Mouse (Mus musculus): ENCODE measurements around the gene Phrf1. TPM values are rescaled to one million over a fixed set of nuclear protein-coding genes. Genes with fewer than 3 reads are reported as not detected.

Gene Phrf1
- total and polyA plus RNA-seq, 2 experiments from 2014 or later = 35.8 to 53.8 TPM

- 74% methylated on average over 1 of the region's 1 CpGs for WGBS
- no peak overlapping the region for H3K27ac ChIP-seq (ENCODE audit: low read depth, low read length)
- no peak for TF ChIP-seq CTCF (IDR thresholded peaks at IDR 0.05; ENCODE audit: low read depth)
- H3K9ac ChIP-seq = no peak overlapping the region
- peaks cover 80% of the 10 kb centered on the region for H3K36me3 ChIP-seq (ENCODE audit: insufficient read depth)
- ATAC-seq (no peak), DNase-seq (no peak)
- no peak overlapping the region for H3K4me3 ChIP-seq (ENCODE audit: low read depth, low read length)
- H3K4me2 ChIP-seq (ENCODE audit: low read depth) = no peak overlapping the region
- no peaks in the 10 kb centered on the region for H3K27me3 ChIP-seq (ENCODE audit: insufficient read depth, low read length)
- H3K9me3 ChIP-seq (ENCODE audit: low read length) = no peaks in the 10 kb centered on the region
- no peaks in the 10 kb centered on the region for H3K4me1 ChIP-seq (ENCODE audit: insufficient read depth)
Observed at GRCm38 (mm10) chr7:141302702-141303268, 74.2 kb downstream of the Phrf1 start.

- no peak for TF ChIP-seq CTCF (IDR thresholded peaks at IDR 0.05; ENCODE audit: low read depth)
- DNase-seq = no peak
- Histone ChIP-seq H3K4me2 (ENCODE audit: low read depth) (no peak overlapping the region), H3K4me3 (ENCODE audit: low read depth, low read length) (no peak overlapping the region), H3K27ac (ENCODE audit: low read depth, low read length) (no peak overlapping the region), H3K9me3 (ENCODE audit: low read length) (no peaks in the 10 kb centered on the region), H3K36me3 (ENCODE audit: insufficient read depth) (peaks cover 90% of the 10 kb centered on the region), H3K4me1 (ENCODE audit: insufficient read depth) (no peaks in the 10 kb centered on the region), H3K27me3 (ENCODE audit: insufficient read depth, low read length) (no peaks in the 10 kb centered on the region), H3K9ac (no peak overlapping the region)
- no peak for ATAC-seq
- WGBS = 88% methylated on average over 4 of the region's 4 CpGs
Observed at GRCm38 (mm10) chr7:141304537-141304936, 76.0 kb downstream of the Phrf1 start.

MicroRNAs within 50 kb of the gene (microRNA counts, 519-probe panel; counts per million panel counts)
- microRNA mmu-miR-210 = 3,206 counts per million, percentile 28 among the panel's probes with 10 or more counts

Small RNAs within 50 kb of the gene (microRNA-seq; reads per million reads assigned to microRNA genes)
- 334 to 361 reads per million in 2 experiments for gene Mir210

Other genes starting within 250 kb of the Phrf1 start
Only the 30 nearest of the 31 such genes appear.
- 12.2 and 35.9 TPM in 2 replicates for gene Ifitm3, start 218.0 kb upstream of the Phrf1 start, total RNA-seq (2014; rRNA removed)
- 78.8 and 81.3 TPM in 2 replicates for gene Ifitm3, start 218.0 kb upstream of the Phrf1 start, polyA plus RNA-seq (2015; fragmentation: Nextera tagmentation; extraction: Ambion mirVana)
- 2.0 TPM in 1 of 2 replicates, not detected in the other for gene Ifitm6, start 210.9 kb upstream of the Phrf1 start, total RNA-seq (2014; rRNA removed)
- gene Ifitm6, start 210.9 kb upstream of the Phrf1 start, polyA plus RNA-seq (2015; fragmentation: Nextera tagmentation; extraction: Ambion mirVana) = 0.34 and 0.38 TPM in 2 replicates
- gene Gm17387, start 199.7 kb upstream of the Phrf1 start, total RNA-seq (2014; rRNA removed) = not detected in 2 replicates
- gene Gm17387, start 199.7 kb upstream of the Phrf1 start, polyA plus RNA-seq (2015; fragmentation: Nextera tagmentation; extraction: Ambion mirVana) = not detected in 2 replicates
- 126 and 163 TPM in 2 replicates for gene B4galnt4, start 167.7 kb upstream of the Phrf1 start, total RNA-seq (2014; rRNA removed)
- 42.3 and 47.4 TPM in 2 replicates for gene B4galnt4, start 167.7 kb upstream of the Phrf1 start, polyA plus RNA-seq (2015; fragmentation: Nextera tagmentation; extraction: Ambion mirVana)
- gene Pkp3, start 150.6 kb upstream of the Phrf1 start, total RNA-seq (2014; rRNA removed) = not detected in 2 replicates
- gene Pkp3, start 150.6 kb upstream of the Phrf1 start, polyA plus RNA-seq (2015; fragmentation: Nextera tagmentation; extraction: Ambion mirVana) = 0.08 TPM in 1 of 2 replicates, not detected in the other
- 2.9 TPM in 2 replicates for gene Sigirr, start 128.2 kb upstream of the Phrf1 start, total RNA-seq (2014; rRNA removed)
- gene Sigirr, start 128.2 kb upstream of the Phrf1 start, polyA plus RNA-seq (2015; fragmentation: Nextera tagmentation; extraction: Ambion mirVana) = 2.4 and 2.7 TPM in 2 replicates
- 0.08 and 0.43 TPM in 2 replicates for gene Ano9, start 111.0 kb upstream of the Phrf1 start, total RNA-seq (2014; rRNA removed)
- 0.05 and 0.20 TPM in 2 replicates for gene Ano9, start 111.0 kb upstream of the Phrf1 start, polyA plus RNA-seq (2015; fragmentation: Nextera tagmentation; extraction: Ambion mirVana)
- 24.5 and 24.9 TPM in 2 replicates for gene Ptdss2, start 106.4 kb upstream of the Phrf1 start, total RNA-seq (2014; rRNA removed)
- gene Ptdss2, start 106.4 kb upstream of the Phrf1 start, polyA plus RNA-seq (2015; fragmentation: Nextera tagmentation; extraction: Ambion mirVana) = 70.5 and 78.3 TPM in 2 replicates
- 41.6 and 41.9 TPM in 2 replicates for gene Rnh1, start 55.9 kb upstream of the Phrf1 start, total RNA-seq (2014; rRNA removed)
- gene Rnh1, start 55.9 kb upstream of the Phrf1 start, polyA plus RNA-seq (2015; fragmentation: Nextera tagmentation; extraction: Ambion mirVana) = 43.1 and 45.4 TPM in 2 replicates
- 103 and 149 TPM in 2 replicates for gene Hras, start 34.8 kb upstream of the Phrf1 start, total RNA-seq (2014; rRNA removed)
- gene Hras, start 34.8 kb upstream of the Phrf1 start, polyA plus RNA-seq (2015; fragmentation: Nextera tagmentation; extraction: Ambion mirVana) = 198 and 199 TPM in 2 replicates
- 11.1 and 11.7 TPM in 2 replicates for gene Lrrc56, start 34.6 kb upstream of the Phrf1 start, total RNA-seq (2014; rRNA removed)
- 10.2 and 10.7 TPM in 2 replicates for gene Lrrc56, start 34.6 kb upstream of the Phrf1 start, polyA plus RNA-seq (2015; fragmentation: Nextera tagmentation; extraction: Ambion mirVana)
- gene Lmntd2, start 14.7 kb upstream of the Phrf1 start, total RNA-seq (2014; rRNA removed) = 0.62 TPM in 1 of 2 replicates, not detected in the other
- gene Lmntd2, start 14.7 kb upstream of the Phrf1 start, polyA plus RNA-seq (2015; fragmentation: Nextera tagmentation; extraction: Ambion mirVana) = 0.15 and 0.33 TPM in 2 replicates
- gene Rassf7, start 12.9 kb upstream of the Phrf1 start, total RNA-seq (2014; rRNA removed) = 13.3 and 15.8 TPM in 2 replicates
- 15.6 and 19.1 TPM in 2 replicates for gene Rassf7, start 12.9 kb upstream of the Phrf1 start, polyA plus RNA-seq (2015; fragmentation: Nextera tagmentation; extraction: Ambion mirVana)
- gene Irf7, start 37.7 kb downstream of the Phrf1 start, total RNA-seq (2014; rRNA removed) = 1.3 and 3.8 TPM in 2 replicates
- 3.4 and 3.7 TPM in 2 replicates for gene Irf7, start 37.7 kb downstream of the Phrf1 start, polyA plus RNA-seq (2015; fragmentation: Nextera tagmentation; extraction: Ambion mirVana)
- gene Cdhr5, start 48.0 kb downstream of the Phrf1 start, total RNA-seq (2014; rRNA removed) = not detected in 2 replicates
- gene Cdhr5, start 48.0 kb downstream of the Phrf1 start, polyA plus RNA-seq (2015; fragmentation: Nextera tagmentation; extraction: Ambion mirVana) = not detected in 2 replicates
- not detected in 2 replicates for gene Sct, start 50.3 kb downstream of the Phrf1 start, total RNA-seq (2014; rRNA removed)
- 2.9 and 3.9 TPM in 2 replicates for gene Sct, start 50.3 kb downstream of the Phrf1 start, polyA plus RNA-seq (2015; fragmentation: Nextera tagmentation; extraction: Ambion mirVana)
- gene Drd4, start 63.2 kb downstream of the Phrf1 start, total RNA-seq (2014; rRNA removed) = 0.31 and 0.38 TPM in 2 replicates
- gene Drd4, start 63.2 kb downstream of the Phrf1 start, polyA plus RNA-seq (2015; fragmentation: Nextera tagmentation; extraction: Ambion mirVana) = 0.90 and 0.98 TPM in 2 replicates
- 238 and 239 TPM in 2 replicates for gene Deaf1, start 98.9 kb downstream of the Phrf1 start, total RNA-seq (2014; rRNA removed)
- gene Deaf1, start 98.9 kb downstream of the Phrf1 start, polyA plus RNA-seq (2015; fragmentation: Nextera tagmentation; extraction: Ambion mirVana) = 282 and 289 TPM in 2 replicates
- gene Tmem80, start 99.0 kb downstream of the Phrf1 start, total RNA-seq (2014; rRNA removed) = 25.2 and 33.2 TPM in 2 replicates
- gene Tmem80, start 99.0 kb downstream of the Phrf1 start, polyA plus RNA-seq (2015; fragmentation: Nextera tagmentation; extraction: Ambion mirVana) = 32.9 and 34.7 TPM in 2 replicates
- gene Eps8l2, start 110.1 kb downstream of the Phrf1 start, total RNA-seq (2014; rRNA removed) = 1.0 and 1.1 TPM in 2 replicates
- gene Eps8l2, start 110.1 kb downstream of the Phrf1 start, polyA plus RNA-seq (2015; fragmentation: Nextera tagmentation; extraction: Ambion mirVana) = 0.74 and 0.82 TPM in 2 replicates
- 224 and 297 TPM in 2 replicates for gene Taldo1, start 163.4 kb downstream of the Phrf1 start, total RNA-seq (2014; rRNA removed)
- gene Taldo1, start 163.4 kb downstream of the Phrf1 start, polyA plus RNA-seq (2015; fragmentation: Nextera tagmentation; extraction: Ambion mirVana) = 304 and 352 TPM in 2 replicates
- gene Gatd1, start 185.4 kb downstream of the Phrf1 start, total RNA-seq (2014; rRNA removed) = 58.9 and 65.0 TPM in 2 replicates
- 50.5 and 56.0 TPM in 2 replicates for gene Gatd1, start 185.4 kb downstream of the Phrf1 start, polyA plus RNA-seq (2015; fragmentation: Nextera tagmentation; extraction: Ambion mirVana)
- gene Cend1, start 200.7 kb downstream of the Phrf1 start, total RNA-seq (2014; rRNA removed) = 83.3 and 94.7 TPM in 2 replicates
- 111 and 125 TPM in 2 replicates for gene Cend1, start 200.7 kb downstream of the Phrf1 start, polyA plus RNA-seq (2015; fragmentation: Nextera tagmentation; extraction: Ambion mirVana)
- gene Slc25a22, start 209.1 kb downstream of the Phrf1 start, total RNA-seq (2014; rRNA removed) = 115 and 141 TPM in 2 replicates
- 106 and 132 TPM in 2 replicates for gene Slc25a22, start 209.1 kb downstream of the Phrf1 start, polyA plus RNA-seq (2015; fragmentation: Nextera tagmentation; extraction: Ambion mirVana)
- 2.0 and 2.2 TPM in 2 replicates for gene Pidd1, start 215.2 kb downstream of the Phrf1 start, total RNA-seq (2014; rRNA removed)
- 2.3 and 2.4 TPM in 2 replicates for gene Pidd1, start 215.2 kb downstream of the Phrf1 start, polyA plus RNA-seq (2015; fragmentation: Nextera tagmentation; extraction: Ambion mirVana)
- 312 and 427 TPM in 2 replicates for gene Rplp2, start 218.6 kb downstream of the Phrf1 start, total RNA-seq (2014; rRNA removed)
- 868 and 1,034 TPM in 2 replicates for gene Rplp2, start 218.6 kb downstream of the Phrf1 start, polyA plus RNA-seq (2015; fragmentation: Nextera tagmentation; extraction: Ambion mirVana)
- gene Pnpla2, start 226.4 kb downstream of the Phrf1 start, total RNA-seq (2014; rRNA removed) = 6.2 and 7.7 TPM in 2 replicates
- gene Pnpla2, start 226.4 kb downstream of the Phrf1 start, polyA plus RNA-seq (2015; fragmentation: Nextera tagmentation; extraction: Ambion mirVana) = 18.3 and 22.4 TPM in 2 replicates
- 4.5 and 7.2 TPM in 2 replicates for gene Cracr2b, start 232.3 kb downstream of the Phrf1 start, total RNA-seq (2014; rRNA removed)
- 5.2 and 6.7 TPM in 2 replicates for gene Cracr2b, start 232.3 kb downstream of the Phrf1 start, polyA plus RNA-seq (2015; fragmentation: Nextera tagmentation; extraction: Ambion mirVana)
- 55.8 and 62.4 TPM in 2 replicates for gene Cd151, start 238.6 kb downstream of the Phrf1 start, total RNA-seq (2014; rRNA removed)
- gene Cd151, start 238.6 kb downstream of the Phrf1 start, polyA plus RNA-seq (2015; fragmentation: Nextera tagmentation; extraction: Ambion mirVana) = 12.4 and 18.7 TPM in 2 replicates
- 21.1 and 24.6 TPM in 2 replicates for gene Polr2l, start 246.3 kb downstream of the Phrf1 start, total RNA-seq (2014; rRNA removed)
- 73.2 and 74.8 TPM in 2 replicates for gene Polr2l, start 246.3 kb downstream of the Phrf1 start, polyA plus RNA-seq (2015; fragmentation: Nextera tagmentation; extraction: Ambion mirVana)